ENCODE assay signal across 8 mouse cellular contexts in the genomic region with DNA sequence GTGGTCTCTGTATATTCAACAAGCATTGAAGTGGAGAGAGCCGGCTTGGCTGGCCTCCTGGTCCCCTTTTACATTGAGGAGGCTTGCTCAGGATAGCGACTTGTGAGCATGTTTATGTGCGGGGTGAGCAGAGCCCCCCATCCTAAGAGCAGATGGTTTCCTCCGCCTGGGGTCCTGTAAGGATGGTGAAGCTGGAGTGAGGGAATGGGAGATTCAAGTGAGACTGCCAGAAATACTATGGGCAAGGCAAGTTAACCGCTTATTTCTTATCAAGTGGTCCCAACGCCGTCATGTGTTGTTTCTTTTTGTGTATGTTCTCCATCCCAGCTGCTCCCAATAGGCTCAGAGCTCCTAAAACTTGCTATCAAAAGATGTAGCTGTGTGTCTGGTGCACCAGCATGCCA.
DNase-seq lines count a peak whose midpoint lies in the region; ATAC-seq and TF ChIP-seq lines count a peak whose summit lies in the region.

No protein-coding gene starts in this region.

- H3K4me1 ChIP-seq in thymus, adult 2 months (replicated peaks; ENCODE audit: control insufficient read depth, insufficient read depth, low read length) = peaks cover 34% of the 10 kb centered on the region
- peaks cover 15% of the 10 kb centered on the region for H3K4me1 ChIP-seq in intestine, embryonic 15.5 days (replicated peaks)
- H3K4me1 ChIP-seq in midbrain, postnatal 0 days (ENCODE audit: insufficient read depth, low read length) = peaks cover 7% of the 10 kb centered on the region; the same call in 1 of the 2 replicates

- H3K27me3 ChIP-seq in thymus, adult 2 months (ENCODE audit: control insufficient read depth, insufficient read depth, low read length) = no peaks in the 10 kb centered on the region
- no peaks in the 10 kb centered on the region for H3K27me3 ChIP-seq in intestine, embryonic 15.5 days (replicated peaks)
- H3K27me3 ChIP-seq in midbrain, postnatal 0 days (ENCODE audit: insufficient read depth, low read length) = no peaks in the 10 kb centered on the region

- H3K4me3 ChIP-seq in thymus, adult 2 months (ENCODE audit: control insufficient read depth, insufficient read depth, low read length) = no peak overlapping the region
- peak overlapping the region; percentile 60 for H3K4me3 ChIP-seq in intestine, embryonic 15.5 days (replicated peaks)
- peak overlapping the region; percentile 54 for H3K4me3 ChIP-seq in midbrain, postnatal 0 days (ENCODE audit: low read depth, low read length)

- no peak for TF ChIP-seq POLR2A in thymus, adult 2 months (IDR thresholded peaks at IDR 0.05; ENCODE audit: control insufficient read depth, extremely low read depth, insufficient read depth, low read length, poor library complexity)

- H3K36me3 ChIP-seq in thymus, adult 2 months (ENCODE audit: control insufficient read depth, insufficient read depth, low read length) = no peaks in the 10 kb centered on the region
- H3K36me3 ChIP-seq in intestine, embryonic 15.5 days = no peaks in the 10 kb centered on the region
- H3K36me3 ChIP-seq in midbrain, postnatal 0 days (ENCODE audit: insufficient read depth, low read length) = no peaks in the 10 kb centered on the region

- WGBS in thymus, adult 2 months = 60% methylated on average over 7 of the region's 7 CpGs
- 12% methylated on average over 7 of the region's 7 CpGs for WGBS in intestine, embryonic 15.5 days
- 4% methylated on average over 7 of the region's 7 CpGs for WGBS in midbrain, postnatal 0 days

- H3K9ac ChIP-seq in intestine, embryonic 15.5 days = no peak overlapping the region
- H3K9ac ChIP-seq in midbrain, postnatal 0 days (replicated peaks; ENCODE audit: low read length, poor library complexity, severe bottlenecking) = peak overlapping the region; percentile 51; the same call in 1 of the 2 replicates

- peak; percentile 24 for DNase-seq in CD4-positive, CD25-positive, alpha-beta regulatory T cell, adult 2 months (ENCODE audit: low read depth, low spot score)
- DNase-seq in thymus, adult 2 months = no peak
- DNase-seq in thymus, postnatal 10 days (ENCODE audit: low spot score in 2 of 2) = no peak
- DNase-seq in midbrain, postnatal 0 days (ENCODE audit: low spot score) = peak; percentile 48
- no peak for DNase-seq in adrenal gland, postnatal 14 days
- DNase-seq in Muller cell, postnatal 12 days (ENCODE audit: inconsistent ontology term) = no peak

- no peaks in the 10 kb centered on the region for H3K9me3 ChIP-seq in intestine, embryonic 15.5 days
- no peaks in the 10 kb centered on the region for H3K9me3 ChIP-seq in midbrain, postnatal 0 days (ENCODE audit: low read length)

- ATAC-seq in CD4-positive, CD25-positive, alpha-beta regulatory T cell, adult 4 months = no peak
- ATAC-seq in intestine, embryonic 15.5 days = no peak
- no peak for ATAC-seq in midbrain, postnatal 0 days (ENCODE audit: low FRiP score)

- no peak for TF ChIP-seq CTCF in thymus, adult 2 months (IDR thresholded peaks at IDR 0.05; ENCODE audit: borderline replicate concordance, control insufficient read depth, extremely low read depth, insufficient read depth, low read length, poor library complexity)
- no peak for TF ChIP-seq CTCF in midbrain, postnatal 0 days (IDR thresholded peaks at IDR 0.05)

- H3K27ac ChIP-seq in thymus, adult 2 months (ENCODE audit: control insufficient read depth, insufficient read depth, low read length) = peak overlapping the region; percentile 95
- H3K27ac ChIP-seq in intestine, embryonic 15.5 days = peak overlapping the region; percentile 10; the same call in 1 of the 2 replicates
- peak overlapping the region; percentile 87 for H3K27ac ChIP-seq in midbrain, postnatal 0 days (ENCODE audit: low read depth, low read length)

- peak overlapping the region; percentile 78 for H3K4me2 ChIP-seq in intestine, embryonic 15.5 days (replicated peaks)
- H3K4me2 ChIP-seq in midbrain, postnatal 0 days (ENCODE audit: low read depth, low read length, poor library complexity, severe bottlenecking) = peak overlapping the region; percentile 71

Comparison
In these comparisons a context has a peak if more than half of its experiments do, and no peak if none do; other contexts are left out.
1. DNase-seq: peak in CD4-positive, CD25-positive, alpha-beta regulatory T cell, adult 2 months (single experiment) and midbrain, postnatal 0 days (single experiment); none in thymus, adult 2 months (single experiment), thymus, postnatal 10 days (0 of 2), adrenal gland, postnatal 14 days (single experiment) and Muller cell, postnatal 12 days (single experiment).
2. H3K27ac ChIP-seq: peak in every context shown above with its lines; median percentile 95 in thymus, adult 2 months; 87 in midbrain, postnatal 0 days; 10 in intestine, embryonic 15.5 days.